In the genomic region with DNA sequence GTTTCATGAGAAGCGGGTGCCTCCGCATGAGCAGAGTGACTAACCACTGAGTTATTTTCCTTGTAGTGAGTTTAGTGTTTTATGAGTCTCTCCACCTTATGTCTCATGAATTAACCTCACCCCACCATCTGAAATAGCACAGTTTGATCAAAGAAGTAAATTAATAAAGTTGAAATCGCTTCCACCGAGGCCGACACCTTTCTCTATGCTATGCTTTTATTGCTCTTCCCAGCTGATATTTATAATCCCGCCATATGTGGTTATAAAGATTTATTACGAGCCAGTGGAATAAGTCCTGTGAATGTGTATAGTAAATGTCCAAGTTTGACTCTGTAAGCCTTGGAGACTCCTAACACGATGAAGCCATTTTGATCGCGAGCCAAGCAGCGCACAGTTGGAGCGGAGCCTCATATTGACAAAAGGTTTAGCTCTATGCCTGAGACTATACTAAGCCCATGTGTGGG, we compare ENCODE assay signal across 17 mouse cellular contexts.
"Had no signal": no experiment of that assay in that cellular context is flagged by ENCODE, and none has a peak within 500 bp of the region (broad histone marks: within the 10 kb centered on the region; RNA-seq: fewer than 3 reads in every experiment).

No protein-coding gene starts in this region.

- H3K27me3 ChIP-seq: liver, embryonic 13.5 days; midbrain, embryonic 12.5 days; neural tube, embryonic 13.5 days had no signal

- H3K4me3 ChIP-seq: layer of hippocampus, adult 2 months; liver, embryonic 13.5 days; midbrain, embryonic 12.5 days; myocyte; neural tube, embryonic 13.5 days had no signal

- H3K36me3 ChIP-seq: liver, embryonic 13.5 days; midbrain, embryonic 12.5 days; neural tube, embryonic 13.5 days had no signal

- H3K4me2 ChIP-seq: liver, embryonic 13.5 days; lung, embryonic 14.5 days; midbrain, embryonic 12.5 days; neural tube, embryonic 13.5 days had no signal

- DNase-seq: kidney, adult 11 months; kidney, adult 8-10 months; kidney, postnatal 10 days; kidney, postnatal 4 days; layer of hippocampus, adult 9-11 months; liver, embryonic 13.5 days; lung, embryonic 14.5 days; retina, postnatal 1 day; thymus, adult 18-20 months; thymus, postnatal 4 days had no signal

- H3K9me3 ChIP-seq: liver, embryonic 13.5 days; midbrain, embryonic 12.5 days; neural tube, embryonic 13.5 days had no signal

- H3K27ac ChIP-seq: layer of hippocampus, adult 2 months; liver, embryonic 13.5 days; macrophage; midbrain, embryonic 12.5 days; neural tube, embryonic 13.5 days had no signal

- H3K9ac ChIP-seq: liver, embryonic 13.5 days; lung, embryonic 14.5 days; midbrain, embryonic 12.5 days; neural tube, embryonic 13.5 days had no signal

- H3K4me1 ChIP-seq: liver, embryonic 13.5 days; midbrain, embryonic 12.5 days; neural tube, embryonic 13.5 days had no signal

- ATAC-seq: lung, postnatal 0 days; midbrain, embryonic 16.5 days had no signal
